Mouse (Mus musculus): ENCODE measurements at regions not wholly inside any gene's neighbourhood (a gene's known extent, or its start where the extent isn't known, plus 50 kb on each side); places are given as distances from the start of the nearest gene placed in this dataset.

DNA sequence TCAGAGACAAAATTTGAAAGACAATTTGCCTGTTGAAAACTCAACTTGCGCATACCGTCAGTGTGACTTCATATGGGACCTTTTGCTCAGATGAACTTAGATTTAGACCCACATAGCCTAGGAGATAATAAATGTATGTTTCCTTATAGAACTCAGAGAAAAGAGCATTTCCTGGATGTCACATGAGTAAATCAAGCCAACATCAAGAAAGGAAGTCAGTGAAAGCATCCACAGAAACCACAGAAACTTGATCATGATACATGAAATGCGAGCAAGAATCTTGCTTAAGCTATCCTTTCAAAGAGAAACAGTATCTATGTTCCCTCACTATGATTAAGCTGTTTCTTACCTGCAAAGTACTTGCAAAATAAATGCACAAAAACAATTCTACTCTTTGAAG lies 104.1 kb upstream of the Klf6 start:
- 98% methylated on average over 3 of the region's 3 CpGs for WGBS
- H3K36me3 ChIP-seq: no peaks in the 10 kb centered on the region
- H3K27me3 ChIP-seq: no peaks in the 10 kb centered on the region
- no peak overlapping the region for H3K4me3 ChIP-seq
- H3K27ac ChIP-seq (replicated peaks): no peak overlapping the region
- H3K4me2 ChIP-seq (replicated peaks): no peak overlapping the region
- no peak overlapping the region for H3K9ac ChIP-seq (replicated peaks)
- no peaks in the 10 kb centered on the region for H3K4me1 ChIP-seq
- no peaks in the 10 kb centered on the region for H3K9me3 ChIP-seq
- ATAC-seq (replicated peaks): no peak

DNA sequence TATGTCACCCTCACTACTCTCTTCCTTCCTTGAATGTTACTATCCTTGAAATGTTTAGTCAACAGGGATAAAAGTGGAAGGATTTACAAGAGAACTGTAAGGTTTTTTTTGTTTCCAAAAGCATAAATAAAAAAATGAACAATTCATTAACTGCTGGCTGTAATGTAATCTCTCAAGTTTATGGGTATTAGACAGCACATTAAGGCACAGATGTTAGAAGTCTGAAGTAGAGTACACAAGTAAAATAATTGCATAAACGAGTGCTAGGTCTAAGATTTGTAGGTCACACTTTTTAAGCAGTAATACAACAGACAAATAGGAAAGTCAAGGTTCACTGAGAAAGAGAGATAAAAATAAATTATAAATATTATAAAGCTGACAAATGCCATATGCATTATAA lies 103.3 kb upstream of the Klf6 start:
- no peaks in the 10 kb centered on the region for H3K36me3 ChIP-seq

DNA sequence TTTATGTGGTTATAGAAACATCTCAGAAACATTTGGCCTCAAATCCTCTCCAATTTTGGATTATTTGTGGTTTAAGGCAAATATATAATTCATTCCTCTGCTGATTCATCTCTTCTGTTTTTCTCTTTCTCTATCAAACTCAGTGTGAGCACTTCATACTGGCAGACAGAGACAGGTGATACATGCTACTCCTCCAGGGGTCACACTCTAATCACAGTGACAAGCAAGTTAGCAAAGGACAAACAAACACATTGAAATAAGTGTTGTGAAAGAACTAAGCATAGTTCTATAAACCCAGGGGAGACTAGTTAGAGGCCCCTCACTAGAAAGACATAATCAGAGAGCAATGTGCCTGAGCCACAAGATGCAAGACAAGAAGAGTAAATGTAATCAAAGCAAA lies 101.3 kb upstream of the Klf6 start:
- H3K36me3 ChIP-seq: no peaks in the 10 kb centered on the region
- H3K9me3 ChIP-seq: no peaks in the 10 kb centered on the region
- H3K9ac ChIP-seq (replicated peaks): no peak overlapping the region
- no peak overlapping the region for H3K4me3 ChIP-seq
- H3K27ac ChIP-seq (replicated peaks): no peak overlapping the region
- no peak for ATAC-seq (replicated peaks)
- H3K4me1 ChIP-seq: no peaks in the 10 kb centered on the region
- no peaks in the 10 kb centered on the region for H3K27me3 ChIP-seq
- no peak overlapping the region for H3K4me2 ChIP-seq (replicated peaks)

More for the DNA sequence above, 103.3 kb upstream of the Klf6 start:
- 88% methylated on average over 1 of the region's 1 CpGs for WGBS
- Histone ChIP-seq H3K27ac (replicated peaks) (no peak overlapping the region), H3K9ac (replicated peaks) (no peak overlapping the region), H3K4me2 (replicated peaks) (no peak overlapping the region), H3K4me1 (no peaks in the 10 kb centered on the region), H3K27me3 (no peaks in the 10 kb centered on the region), H3K9me3 (no peaks in the 10 kb centered on the region), H3K4me3 (no peak overlapping the region)
- no peak for ATAC-seq (replicated peaks)

DNA sequence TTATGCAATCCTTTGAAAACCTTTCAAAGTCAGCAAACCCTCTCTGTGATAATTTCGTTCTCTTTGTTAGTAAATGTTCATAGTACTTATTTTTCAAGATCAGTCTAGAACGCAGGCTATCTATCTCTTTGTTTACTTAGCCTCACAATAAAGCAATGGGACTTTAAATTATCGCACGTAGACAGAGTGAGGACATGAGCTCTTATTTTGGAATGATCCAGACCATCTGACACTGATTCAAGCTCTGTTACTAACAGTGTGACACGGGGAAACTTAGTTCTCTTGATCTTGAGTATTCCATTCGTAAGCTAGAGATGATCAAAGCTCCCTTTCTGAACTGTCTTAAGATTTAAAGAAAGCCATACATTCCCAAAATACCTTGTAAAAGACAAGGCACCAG lies 94.9 kb upstream of the Klf6 start:
- Histone ChIP-seq H3K4me3 (no peak overlapping the region), H3K27me3 (no peaks in the 10 kb centered on the region), H3K36me3 (no peaks in the 10 kb centered on the region), H3K9me3 (no peaks in the 10 kb centered on the region), H3K9ac (replicated peaks) (no peak overlapping the region), H3K4me1 (no peaks in the 10 kb centered on the region), H3K4me2 (replicated peaks) (no peak overlapping the region), H3K27ac (replicated peaks) (no peak overlapping the region)
- 90% methylated on average over 6 of the region's 6 CpGs for WGBS
- ATAC-seq (replicated peaks): no peak

DNA sequence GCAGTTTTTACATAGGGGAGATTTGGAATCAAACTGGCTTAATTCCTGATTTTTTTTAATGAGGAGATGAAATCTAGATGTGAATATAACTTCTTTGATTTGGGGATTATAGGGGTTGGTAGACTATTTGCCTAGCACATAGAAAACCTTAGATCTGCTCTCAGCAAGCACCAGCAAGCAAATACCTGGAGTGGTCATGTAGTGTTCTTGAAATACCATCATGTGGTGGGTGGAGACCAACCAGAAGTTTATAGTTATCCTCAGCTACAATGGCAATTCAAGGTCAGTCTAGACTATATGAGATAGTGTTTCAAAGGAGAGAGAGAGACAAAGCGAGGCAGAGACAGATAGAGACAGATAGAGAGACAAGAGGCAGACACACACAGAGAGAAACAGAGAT lies 94.1 kb upstream of the Klf6 start:
- no peaks in the 10 kb centered on the region for H3K4me1 ChIP-seq
- no peak overlapping the region for H3K27ac ChIP-seq (replicated peaks)
- 89% methylated on average over 1 of the region's 1 CpGs for WGBS
- H3K27me3 ChIP-seq: no peaks in the 10 kb centered on the region
- no peak for ATAC-seq (replicated peaks)
- no peaks in the 10 kb centered on the region for H3K36me3 ChIP-seq
- H3K4me2 ChIP-seq (replicated peaks): no peak overlapping the region
- no peak overlapping the region for H3K4me3 ChIP-seq
- H3K9ac ChIP-seq (replicated peaks): no peak overlapping the region
- no peaks in the 10 kb centered on the region for H3K9me3 ChIP-seq

DNA sequence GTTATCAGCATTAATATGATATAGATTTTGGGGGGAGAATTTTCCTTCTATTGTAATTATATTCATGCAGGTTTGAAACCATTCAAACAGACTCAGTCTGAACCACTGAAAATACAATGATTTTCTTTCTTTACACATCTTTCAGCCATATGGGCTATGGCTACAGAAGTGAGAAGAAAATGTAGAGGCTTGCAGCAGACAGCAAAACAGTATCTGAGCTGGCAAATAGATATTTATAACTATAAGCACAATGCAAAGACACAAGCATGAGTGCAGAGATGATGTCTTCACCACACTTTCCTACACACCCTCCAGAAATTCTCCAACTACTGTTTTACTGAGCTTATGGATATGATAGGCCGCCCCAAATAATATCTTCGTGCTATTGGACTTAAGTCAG lies 92.6 kb upstream of the Klf6 start:
- H3K4me1 ChIP-seq: no peaks in the 10 kb centered on the region
- no peaks in the 10 kb centered on the region for H3K36me3 ChIP-seq
- no peak overlapping the region for H3K4me2 ChIP-seq (replicated peaks)
- no peak overlapping the region for H3K9ac ChIP-seq (replicated peaks)
- no peaks in the 10 kb centered on the region for H3K9me3 ChIP-seq
- ATAC-seq (replicated peaks): no peak
- H3K27ac ChIP-seq (replicated peaks): no peak overlapping the region
- H3K27me3 ChIP-seq: no peaks in the 10 kb centered on the region
- 94% methylated on average over 2 of the region's 2 CpGs for WGBS
- H3K4me3 ChIP-seq: no peak overlapping the region

DNA sequence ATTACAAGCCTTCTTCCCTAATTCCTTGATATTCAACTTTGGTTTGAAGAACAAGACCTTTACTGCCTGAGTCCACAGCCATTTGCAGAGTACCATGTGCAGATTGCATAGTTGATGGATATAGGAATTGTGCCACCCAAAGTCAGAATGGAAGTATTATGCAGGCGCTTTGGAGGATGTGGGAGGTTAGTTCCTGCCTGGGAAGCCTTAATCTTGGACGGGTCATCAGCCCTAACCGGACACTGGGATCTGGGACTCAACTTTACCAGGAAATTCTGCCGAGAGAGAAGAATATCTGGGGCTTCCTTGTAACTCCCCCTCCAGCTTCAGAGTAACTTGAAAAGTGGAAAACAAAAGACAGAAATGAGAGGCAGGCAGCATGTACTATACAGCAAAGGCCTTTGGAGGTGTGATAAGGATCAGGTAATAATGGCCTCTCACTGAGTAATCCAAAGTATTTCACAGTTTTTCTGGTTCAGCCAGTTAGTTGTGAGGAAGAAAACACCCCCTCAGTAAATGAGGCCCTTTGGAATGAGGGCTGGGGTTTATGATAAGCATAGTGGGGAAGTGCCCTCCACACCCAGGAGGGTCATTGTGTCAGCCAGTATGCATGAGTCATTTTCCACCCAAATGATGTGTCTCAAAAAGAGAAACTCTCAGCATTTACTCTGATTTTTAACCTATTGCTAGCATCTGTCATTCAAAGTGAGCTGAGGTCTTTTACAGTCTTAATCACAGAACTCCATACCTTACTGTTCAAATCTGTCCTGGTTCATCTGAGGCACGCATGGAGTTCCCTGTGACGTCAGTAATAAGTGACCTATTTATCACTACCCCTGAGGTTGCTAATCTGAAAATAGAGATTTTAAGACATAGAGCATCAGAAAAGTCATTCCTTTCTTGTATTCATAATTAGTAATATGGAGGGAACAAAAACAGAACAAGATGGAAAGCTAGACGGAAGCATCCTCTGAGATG lies 91.7 kb upstream of the Klf6 start:
- 89% methylated on average over 7 of the region's 7 CpGs for WGBS
- H3K4me1 ChIP-seq: no peaks in the 10 kb centered on the region
- no peak overlapping the region for H3K4me2 ChIP-seq (replicated peaks)
- H3K27ac ChIP-seq (replicated peaks): no peak overlapping the region
- no peaks in the 10 kb centered on the region for H3K27me3 ChIP-seq
- no peak overlapping the region for H3K9ac ChIP-seq (replicated peaks)
- no peak for ATAC-seq (replicated peaks)
- no peak overlapping the region for H3K4me3 ChIP-seq
- no peaks in the 10 kb centered on the region for H3K9me3 ChIP-seq
- no peaks in the 10 kb centered on the region for H3K36me3 ChIP-seq

DNA sequence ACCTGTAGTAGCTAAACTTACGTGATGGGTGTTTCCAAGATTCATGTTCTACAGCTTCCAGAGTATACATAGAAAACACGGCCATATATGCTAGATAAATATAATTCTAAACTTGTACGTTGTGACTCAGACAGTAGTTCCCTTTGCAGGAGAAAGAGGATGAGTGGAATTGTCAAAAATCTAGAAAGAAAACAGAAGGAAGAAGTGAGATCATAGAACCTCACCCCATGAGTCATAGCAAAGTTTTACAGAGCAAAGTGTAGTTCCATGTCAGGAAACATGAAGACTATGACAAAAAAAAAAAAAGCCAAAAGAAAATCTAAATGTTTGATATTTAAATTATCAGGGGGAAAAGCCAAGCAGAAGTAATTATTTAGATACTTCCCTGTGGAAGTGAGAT lies 87.5 kb upstream of the Klf6 start:
- no peak for ATAC-seq (replicated peaks)
- H3K4me3 ChIP-seq: no peak overlapping the region
- H3K27me3 ChIP-seq: no peaks in the 10 kb centered on the region

DNA sequence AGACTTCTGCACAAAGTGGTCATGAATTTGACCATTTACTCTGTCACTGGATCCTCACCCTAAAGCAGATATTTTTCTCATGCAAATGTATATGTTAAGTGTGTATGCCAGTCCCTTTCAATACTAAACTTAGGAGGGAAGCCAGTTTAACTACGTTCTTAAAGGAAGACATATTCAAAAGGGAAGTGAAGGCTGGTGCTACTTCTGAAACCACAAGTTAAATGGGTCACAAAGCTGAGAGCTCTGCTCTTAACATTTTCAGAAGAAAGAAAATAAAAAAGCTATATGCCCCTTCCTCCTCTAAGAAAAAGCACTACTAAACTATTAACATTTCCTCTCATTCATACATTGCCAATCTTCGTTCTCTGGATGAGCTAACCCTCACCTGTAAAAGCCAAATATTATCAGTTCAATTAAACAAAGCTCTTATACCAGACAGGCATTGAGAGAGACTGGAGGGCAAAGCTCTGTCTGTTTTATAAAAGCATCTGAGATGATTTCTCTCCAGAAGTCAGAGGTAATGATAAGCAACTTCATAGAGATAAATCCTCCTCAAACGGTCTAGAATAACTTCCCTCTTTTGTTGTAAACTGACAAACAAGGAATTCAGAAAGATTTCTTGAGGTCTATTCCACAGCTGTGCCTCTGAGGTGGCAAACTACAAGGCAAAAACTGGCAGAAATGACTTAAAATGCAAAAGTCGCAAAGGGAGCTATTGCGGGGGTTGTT lies 82.7 kb upstream of the Klf6 start:
- 67% methylated on average over 5 of the region's 5 CpGs for WGBS
- Histone ChIP-seq H3K27me3 (no peaks in the 10 kb centered on the region), H3K9me3 (no peaks in the 10 kb centered on the region), H3K4me3 (no peak overlapping the region), H3K27ac (replicated peaks) (no peak overlapping the region), H3K9ac (replicated peaks) (no peak overlapping the region), H3K4me1 (no peaks in the 10 kb centered on the region), H3K36me3 (no peaks in the 10 kb centered on the region), H3K4me2 (replicated peaks) (no peak overlapping the region)
- ATAC-seq (replicated peaks): no peak

More for the DNA sequence above, 87.5 kb upstream of the Klf6 start:
- H3K9ac ChIP-seq (replicated peaks): no peak overlapping the region
- no peaks in the 10 kb centered on the region for H3K9me3 ChIP-seq
- no peak overlapping the region for H3K4me2 ChIP-seq (replicated peaks)
- 93% methylated on average over 3 of the region's 3 CpGs for WGBS
- H3K27ac ChIP-seq (replicated peaks): no peak overlapping the region
- H3K36me3 ChIP-seq: no peaks in the 10 kb centered on the region
- no peaks in the 10 kb centered on the region for H3K4me1 ChIP-seq

DNA sequence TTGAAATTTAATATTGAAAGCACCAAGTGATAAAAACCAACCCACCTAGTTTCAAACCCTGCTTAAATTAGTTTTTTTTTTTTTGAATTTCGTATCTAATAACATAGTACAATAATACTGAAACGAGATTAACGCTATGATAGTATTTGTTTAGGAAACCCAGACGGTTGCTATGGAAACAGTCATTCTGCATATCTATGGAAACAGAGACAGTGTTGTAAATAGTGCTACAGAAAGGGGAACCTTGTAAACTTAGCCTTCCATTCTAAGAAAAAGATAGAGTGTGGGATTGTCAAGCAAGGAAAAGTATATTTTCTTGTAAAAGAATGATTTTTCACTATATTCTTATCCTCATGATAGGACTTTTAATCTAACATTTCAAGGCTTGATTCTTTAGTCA lies 81.9 kb upstream of the Klf6 start:
- Histone ChIP-seq H3K4me2 (replicated peaks) (no peak overlapping the region), H3K9ac (replicated peaks) (no peak overlapping the region), H3K9me3 (no peaks in the 10 kb centered on the region), H3K36me3 (no peaks in the 10 kb centered on the region), H3K4me1 (no peaks in the 10 kb centered on the region), H3K4me3 (no peak overlapping the region), H3K27me3 (no peaks in the 10 kb centered on the region), H3K27ac (replicated peaks) (no peak overlapping the region)
- ATAC-seq (replicated peaks): peak; percentile 72
- 30% methylated on average over 4 of the region's 4 CpGs for WGBS

DNA sequence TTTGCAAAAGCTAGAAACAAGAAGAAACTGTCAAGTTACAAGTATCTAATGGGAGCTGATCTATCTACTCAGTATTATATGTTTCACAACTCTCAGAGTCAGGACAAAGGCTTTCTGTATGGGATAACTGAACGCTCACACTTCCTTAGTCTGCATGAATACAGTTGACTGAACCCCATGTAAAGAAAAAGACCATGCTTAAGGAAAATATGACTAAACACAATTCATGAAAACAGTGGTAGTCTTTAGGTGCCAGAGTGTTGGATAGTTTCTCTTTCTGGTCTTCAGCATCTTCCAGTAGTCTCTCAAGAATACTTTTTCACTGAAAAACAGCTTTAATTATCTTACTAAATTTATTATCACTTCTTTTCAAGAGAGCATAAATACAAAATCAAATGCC lies 78.7 kb upstream of the Klf6 start:
- Histone ChIP-seq H3K4me1 (no peaks in the 10 kb centered on the region), H3K9ac (replicated peaks) (no peak overlapping the region), H3K27ac (replicated peaks) (no peak overlapping the region), H3K4me3 (no peak overlapping the region), H3K4me2 (replicated peaks) (no peak overlapping the region), H3K27me3 (no peaks in the 10 kb centered on the region), H3K9me3 (no peaks in the 10 kb centered on the region), H3K36me3 (no peaks in the 10 kb centered on the region)
- WGBS: 92% methylated on average over 1 of the region's 1 CpGs
- no peak for ATAC-seq (replicated peaks)

DNA sequence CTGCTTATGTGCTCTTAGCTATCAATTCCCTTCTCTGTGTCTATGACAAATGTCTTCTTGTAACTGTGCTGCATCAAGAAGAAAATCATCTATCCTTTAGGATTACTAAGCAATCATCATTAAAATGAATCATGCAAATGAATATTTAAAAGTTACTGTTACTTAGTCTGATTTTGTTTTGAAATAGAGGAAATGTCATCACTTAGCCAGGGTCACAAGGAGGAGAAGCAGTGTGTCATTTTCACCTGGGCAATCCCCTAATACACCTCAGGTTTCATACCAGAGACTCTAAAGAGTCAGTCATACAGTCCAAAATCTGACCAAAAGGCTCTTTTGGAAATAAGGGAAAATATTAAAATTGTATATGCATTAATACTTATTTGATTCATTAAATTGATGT lies 74.2 kb upstream of the Klf6 start:
- no peak for ATAC-seq (replicated peaks)
- Histone ChIP-seq H3K9ac (replicated peaks) (no peak overlapping the region), H3K36me3 (no peaks in the 10 kb centered on the region), H3K27ac (replicated peaks) (no peak overlapping the region), H3K4me3 (no peak overlapping the region), H3K9me3 (no peaks in the 10 kb centered on the region), H3K27me3 (no peaks in the 10 kb centered on the region), H3K4me1 (no peaks in the 10 kb centered on the region), H3K4me2 (replicated peaks) (no peak overlapping the region)

All from forebrain, embryonic 15.5 days (tissue).